Mouse (Mus musculus) ES-E14 (cell line): Measurements from ENCODE around the gene Hrh3.

Source experiments
- CHD2 ChIP-seq: IDR thresholded peaks from 2 replicates; pipeline ENCODE4 v1.6.1; 2014; ENCODE audit warnings: mild to moderate bottlenecking, low read depth, low read length, inconsistent platforms
- HCFC1 ChIP-seq: IDR thresholded peaks from 2 replicates; pipeline ENCODE4 v1.6.1; 2012; ENCODE audit warnings: low read length, inconsistent platforms, borderline replicate concordance; ENCODE audit not compliant: insufficient read depth
- MAFK ChIP-seq: IDR thresholded peaks from 2 replicates; pipeline ENCODE4 v1.6.1; 2014; ENCODE audit warnings: mild to moderate bottlenecking, low read depth, low read length, inconsistent platforms; ENCODE audit not compliant: insufficient read depth

DNA sequence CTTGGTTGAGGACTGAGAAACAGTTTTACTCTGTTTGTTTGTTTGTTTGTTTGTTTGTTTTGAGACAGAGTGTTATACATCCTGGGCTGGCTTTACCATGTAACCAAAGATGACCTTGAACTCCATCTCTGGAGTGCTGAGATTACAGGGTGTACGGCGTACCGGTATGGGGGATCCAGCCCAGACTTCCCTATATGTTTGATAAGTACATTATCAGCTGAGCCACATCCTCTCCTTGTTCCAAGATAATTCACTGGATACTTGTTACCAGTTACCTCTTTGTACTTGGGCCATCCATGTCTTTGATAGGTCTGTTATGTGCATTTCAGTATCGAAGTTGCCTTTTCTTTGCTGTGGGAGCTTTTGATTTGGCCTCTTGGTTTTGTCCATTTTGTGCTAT lies 28.9 kb upstream of the Hrh3 start:
- TF ChIP-seq CHD2: no peak
- no peak for TF ChIP-seq HCFC1
- TF ChIP-seq MAFK: no peak
